Mouse (Mus musculus): ENCODE data around the gene Ormdl3. TPM values are rescaled to one million over a fixed set of nuclear protein-coding genes. Genes with fewer than 3 reads are reported as not detected.

Gene Ormdl3
- polyA plus RNA-seq, 1 experiment: 188 TPM

GRCm38 (mm10) chr11:98544890-98545677 is 42.1 kb downstream of the Ormdl3 start:
- Histone ChIP-seq H3K27me3 (replicated peaks) (peaks cover 78% of the 10 kb centered on the region), H3K9me3 (peaks cover 4% of the 10 kb centered on the region; the same call in 1 of the 2 replicates), H3K4me3 (replicated peaks) (peak overlapping the region; percentile 85), H3K36me3 (replicated peaks; ENCODE audit: low read length) (no peaks in the 10 kb centered on the region), H3K4me1 (peaks cover 16% of the 10 kb centered on the region)
- no peak for TF ChIP-seq FLI1 (IDR thresholded peaks at IDR 0.05; ENCODE audit: low read length)
- no peak for TF ChIP-seq GATA1 (IDR thresholded peaks at IDR 0.05; ENCODE audit: borderline replicate concordance, low read length)

- H3K4me1 ChIP-seq: peaks cover 15% of the 10 kb centered on the region
- H3K4me3 ChIP-seq (replicated peaks): no peak overlapping the region
- H3K36me3 ChIP-seq (replicated peaks; ENCODE audit: low read length): no peaks in the 10 kb centered on the region
- peaks cover 14% of the 10 kb centered on the region for H3K9me3 ChIP-seq
- TF ChIP-seq FLI1 (IDR thresholded peaks at IDR 0.05; ENCODE audit: low read length) (no peak), GATA1 (IDR thresholded peaks at IDR 0.05; ENCODE audit: borderline replicate concordance, low read length) (no peak)
- peaks cover 69% of the 10 kb centered on the region for H3K27me3 ChIP-seq (replicated peaks)
Measured at GRCm38 (mm10) chr11:98543414-98543813, 43.8 kb downstream of the Ormdl3 start.

GRCm38 (mm10) chr11:98542553-98542952 is 44.6 kb downstream of the Ormdl3 start:
- H3K4me1 ChIP-seq: peaks cover 15% of the 10 kb centered on the region
- TF ChIP-seq GATA1 (IDR thresholded peaks at IDR 0.05; ENCODE audit: borderline replicate concordance, low read length) (no peak), FLI1 (IDR thresholded peaks at IDR 0.05; ENCODE audit: low read length) (no peak)
- no peaks in the 10 kb centered on the region for H3K36me3 ChIP-seq (replicated peaks; ENCODE audit: low read length)
- peaks cover 14% of the 10 kb centered on the region for H3K9me3 ChIP-seq
- H3K27me3 ChIP-seq (replicated peaks): peaks cover 63% of the 10 kb centered on the region
- no peak overlapping the region for H3K4me3 ChIP-seq (replicated peaks)

DNA sequence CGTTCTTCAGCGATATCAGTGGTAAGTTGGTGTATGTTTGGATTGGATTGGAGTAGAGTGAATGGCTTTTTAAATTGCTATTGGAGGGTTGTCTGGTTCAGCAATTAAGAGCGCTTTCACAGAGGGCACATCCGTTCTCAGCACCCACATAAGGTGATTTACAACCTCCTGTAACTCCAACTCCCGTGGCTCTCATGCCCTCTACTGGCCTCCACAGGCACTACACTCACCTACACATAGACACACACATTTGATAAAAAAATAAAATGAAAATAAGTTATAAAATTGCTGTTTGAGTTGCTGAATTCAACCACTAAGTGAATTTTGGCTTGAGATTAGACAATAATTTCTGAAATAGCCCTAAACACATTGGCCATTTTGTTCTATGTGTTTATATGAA is 46.8 kb downstream of the Ormdl3 start:
- Histone ChIP-seq H3K36me3 (replicated peaks; ENCODE audit: low read length) (no peaks in the 10 kb centered on the region), H3K9me3 (peaks cover 14% of the 10 kb centered on the region)

GRCm38 (mm10) chr11:98537480-98538034 is 49.6 kb downstream of the Ormdl3 start:
- TF ChIP-seq GATA1 (IDR thresholded peaks at IDR 0.05; ENCODE audit: borderline replicate concordance, low read length) (no peak), FLI1 (IDR thresholded peaks at IDR 0.05; ENCODE audit: low read length) (no peak)
- no peaks in the 10 kb centered on the region for H3K36me3 ChIP-seq (replicated peaks; ENCODE audit: low read length)
- no peak overlapping the region for H3K4me3 ChIP-seq (replicated peaks)
- peaks cover 47% of the 10 kb centered on the region for H3K27me3 ChIP-seq (replicated peaks)
- 0 out of 2 replicates have a peak, but pooled peaks cover 3% of the 10 kb centered on the region for H3K4me1 ChIP-seq
- peaks cover 17% of the 10 kb centered on the region for H3K9me3 ChIP-seq

More for the DNA sequence above, 46.8 kb downstream of the Ormdl3 start:
- Histone ChIP-seq H3K4me1 (peaks cover 2% of the 10 kb centered on the region), H3K4me3 (replicated peaks) (no peak overlapping the region), H3K27me3 (replicated peaks) (peaks cover 51% of the 10 kb centered on the region)
- TF ChIP-seq GATA1 (IDR thresholded peaks at IDR 0.05; ENCODE audit: borderline replicate concordance, low read length) (no peak), FLI1 (IDR thresholded peaks at IDR 0.05; ENCODE audit: low read length) (no peak)

Other genes starting within 250 kb of the Ormdl3 start
- 0.34 TPM in 1 of 2 replicates, not detected in the other for gene Ppp1r1b, start 239.0 kb downstream of the Ormdl3 start, polyA plus RNA-seq (2012; ENCODE audit: insufficient read depth, low replicate concordance)
- gene Stard3, start 229.0 kb downstream of the Ormdl3 start, polyA plus RNA-seq (2012; ENCODE audit: insufficient read depth, low replicate concordance): 23.5 and 70.4 TPM in 2 replicates
- gene Tcap, start 203.6 kb downstream of the Ormdl3 start, polyA plus RNA-seq (2012; ENCODE audit: insufficient read depth, low replicate concordance): 0.82 TPM in 1 of 2 replicates, not detected in the other
- gene Pnmt, start 200.9 kb downstream of the Ormdl3 start, polyA plus RNA-seq (2012; ENCODE audit: insufficient read depth, low replicate concordance): not detected in 2 replicates
- 8.5 and 10.4 TPM in 2 replicates for gene Pgap3, start 186.9 kb downstream of the Ormdl3 start, polyA plus RNA-seq (2012; ENCODE audit: insufficient read depth, low replicate concordance)
- 0.04 TPM in 1 of 2 replicates, not detected in the other for gene Erbb2, start 174.9 kb downstream of the Ormdl3 start, polyA plus RNA-seq (2012; ENCODE audit: insufficient read depth, low replicate concordance)
- gene Mien1, start 148.4 kb downstream of the Ormdl3 start, polyA plus RNA-seq (2012; ENCODE audit: insufficient read depth, low replicate concordance): 9.6 and 89.1 TPM in 2 replicates
- gene Grb7, start 141.0 kb downstream of the Ormdl3 start, polyA plus RNA-seq (2012; ENCODE audit: insufficient read depth, low replicate concordance): not detected in 2 replicates
- gene Ikzf3, start 41.3 kb downstream of the Ormdl3 start, polyA plus RNA-seq (2012; ENCODE audit: insufficient read depth, low replicate concordance): 0.47 TPM in 1 of 2 replicates, not detected in the other
- 0.08 TPM in 1 of 2 replicates, not detected in the other for gene Zpbp2, start 36.3 kb downstream of the Ormdl3 start, polyA plus RNA-seq (2012; ENCODE audit: insufficient read depth, low replicate concordance)
- gene Lrrc3c, start 10.9 kb upstream of the Ormdl3 start, polyA plus RNA-seq (2012; ENCODE audit: insufficient read depth, low replicate concordance): not detected in 2 replicates
- gene Gm12355, start 38.3 kb upstream of the Ormdl3 start, polyA plus RNA-seq (2012; ENCODE audit: insufficient read depth, low replicate concordance): not detected in 2 replicates
- gene Gsdma3, start 39.0 kb upstream of the Ormdl3 start, polyA plus RNA-seq (2012; ENCODE audit: insufficient read depth, low replicate concordance): not detected in 2 replicates
- gene Gsdma2, start 59.4 kb upstream of the Ormdl3 start, polyA plus RNA-seq (2012; ENCODE audit: insufficient read depth, low replicate concordance): not detected in 2 replicates
- gene Gsdma, start 77.0 kb upstream of the Ormdl3 start, polyA plus RNA-seq (2012; ENCODE audit: insufficient read depth, low replicate concordance): 2.2 and 3.4 TPM in 2 replicates
- 128 and 167 TPM in 2 replicates for gene Psmd3, start 95.2 kb upstream of the Ormdl3 start, polyA plus RNA-seq (2012; ENCODE audit: insufficient read depth, low replicate concordance)
- gene Csf3, start 113.9 kb upstream of the Ormdl3 start, polyA plus RNA-seq (2012; ENCODE audit: insufficient read depth, low replicate concordance): not detected in 2 replicates
- gene Med24, start 142.1 kb upstream of the Ormdl3 start, polyA plus RNA-seq (2012; ENCODE audit: insufficient read depth, low replicate concordance): 40.2 and 55.7 TPM in 2 replicates
- 37.6 and 38.9 TPM in 2 replicates for gene Thra, start 153.3 kb upstream of the Ormdl3 start, polyA plus RNA-seq (2012; ENCODE audit: insufficient read depth, low replicate concordance)
- 5.6 and 22.1 TPM in 2 replicates for gene Nr1d1, start 188.0 kb upstream of the Ormdl3 start, polyA plus RNA-seq (2012; ENCODE audit: insufficient read depth, low replicate concordance)
- gene Msl1, start 208.1 kb upstream of the Ormdl3 start, polyA plus RNA-seq (2012; ENCODE audit: insufficient read depth, low replicate concordance): 30.0 and 46.8 TPM in 2 replicates
- gene Casc3, start 217.5 kb upstream of the Ormdl3 start, polyA plus RNA-seq (2012; ENCODE audit: insufficient read depth, low replicate concordance): 10.6 and 13.2 TPM in 2 replicates
- 0.29 TPM in 1 of 2 replicates, not detected in the other for gene Rapgefl1, start 249.4 kb upstream of the Ormdl3 start, polyA plus RNA-seq (2012; ENCODE audit: insufficient read depth, low replicate concordance)

Data from megakaryocyte, embryonic 14.5 days (primary cell).